Mouse (Mus musculus): ENCODE measurements around the gene Selenom. TPM values are rescaled to one million over a fixed set of nuclear protein-coding genes. Genes with fewer than 3 reads are reported as not detected.

Selenom gene
- total and polyA plus RNA-seq, 3 experiments, result not detected

DNA sequence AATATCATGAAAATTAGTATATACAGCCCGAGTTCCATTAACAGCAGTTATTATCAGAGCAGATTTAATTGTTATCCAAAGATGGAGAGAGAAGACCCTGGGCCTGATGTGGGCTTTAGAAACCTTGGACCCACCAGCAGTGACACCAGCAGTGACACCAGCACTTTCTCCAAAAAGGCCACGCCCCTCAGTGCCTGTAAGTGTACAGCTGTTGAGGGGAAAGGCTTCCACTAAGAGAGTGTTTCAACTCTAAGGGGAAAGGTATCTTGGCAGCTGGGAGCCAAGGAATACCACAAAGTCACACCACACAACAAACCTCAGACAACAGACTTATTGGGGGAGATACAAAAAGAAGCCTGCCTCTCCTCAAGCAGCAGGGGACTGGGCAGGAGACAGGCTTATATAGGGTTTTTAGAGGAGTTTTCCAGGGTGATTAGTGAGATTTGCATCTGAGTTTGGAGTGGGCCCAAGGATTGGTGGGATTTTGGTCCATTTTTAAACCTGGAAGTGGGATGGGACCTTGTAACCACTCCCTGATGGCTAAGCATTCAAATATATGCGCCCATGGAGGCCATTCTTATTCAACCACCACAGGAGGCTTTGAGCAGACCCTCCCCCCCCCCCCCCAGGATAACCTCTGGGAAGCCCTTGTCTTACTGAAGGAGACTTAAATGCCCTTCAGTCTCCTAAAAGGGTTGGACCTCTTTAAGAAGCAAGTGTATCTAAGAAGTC lies 34.2 kb downstream of the Selenom start:
- ATAC-seq (ENCODE audit: extremely low read depth, insufficient number of reproducible peaks, low FRiP score, poor library complexity, severe bottlenecking), result no peak
- Histone ChIP-seq H3K4me3 (ENCODE audit: low read depth, low read length) (no peak overlapping the region), H3K9me3 (replicated peaks) (peaks cover 3% of the 10 kb centered on the region; the same call in 1 of the 2 replicates), H3K4me1 (ENCODE audit: insufficient read depth, low read depth, low read length) (no peaks in the 10 kb centered on the region), H3K27me3 (ENCODE audit: insufficient read depth, low read length) (no peaks in the 10 kb centered on the region; the same call in 1 of the 2 replicates), H3K36me3 (replicated peaks) (no peaks in the 10 kb centered on the region)
- DNase-seq (ENCODE audit: low spot score), result no peak
- TF ChIP-seq POLR2AphosphoS5 (IDR thresholded peaks at IDR 0.05; ENCODE audit: insufficient replicate concordance, low read depth, low read length) (no peak), GATA2 (IDR thresholded peaks at IDR 0.05; ENCODE audit: borderline replicate concordance, low read depth, low read length) (no peak), TAL1 (conservative IDR thresholded peaks at IDR 0.05; ENCODE audit: low read depth, low read length) (no peak), GATA1 (IDR thresholded peaks at IDR 0.05; ENCODE audit: borderline replicate concordance, low read length) (no peak), CTCF (IDR thresholded peaks at IDR 0.05; ENCODE audit: low read depth, low read length) (no peak)

DNA sequence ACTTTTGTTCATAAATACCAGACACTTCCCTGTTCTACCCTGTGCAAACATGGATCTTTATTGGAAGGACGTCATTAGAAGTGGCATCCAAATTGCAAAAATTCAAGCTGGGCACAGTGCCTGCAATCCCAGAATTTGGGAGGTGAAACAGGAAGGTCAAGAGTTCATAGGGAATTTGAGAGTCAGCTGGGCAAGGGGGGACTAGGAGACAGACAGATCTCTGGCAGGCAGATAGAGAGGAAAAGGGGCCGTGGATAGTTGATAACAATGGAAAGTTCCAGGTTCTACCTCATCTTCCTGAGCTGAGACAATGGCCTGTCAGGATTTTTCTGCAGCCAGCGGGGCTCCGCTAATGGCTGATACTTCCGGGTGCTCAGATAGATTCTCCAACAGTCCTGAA lies 35.3 kb downstream of the Selenom start:
- peaks cover 3% of the 10 kb centered on the region; the same call in 1 of the 2 replicates for H3K27me3 ChIP-seq (ENCODE audit: insufficient read depth, low read length)
- ATAC-seq (ENCODE audit: extremely low read depth, insufficient number of reproducible peaks, low FRiP score, poor library complexity, severe bottlenecking), result no peak
- TF ChIP-seq CTCF (IDR thresholded peaks at IDR 0.05; ENCODE audit: low read depth, low read length) (no peak), TAL1 (conservative IDR thresholded peaks at IDR 0.05; ENCODE audit: low read depth, low read length) (no peak), GATA2 (IDR thresholded peaks at IDR 0.05; ENCODE audit: borderline replicate concordance, low read depth, low read length) (no peak), GATA1 (IDR thresholded peaks at IDR 0.05; ENCODE audit: borderline replicate concordance, low read length) (no peak), POLR2AphosphoS5 (IDR thresholded peaks at IDR 0.05; ENCODE audit: insufficient replicate concordance, low read depth, low read length) (no peak)
- no peak overlapping the region for H3K4me3 ChIP-seq (ENCODE audit: low read depth, low read length)
- H3K4me1 ChIP-seq (ENCODE audit: insufficient read depth, low read depth, low read length), result no peaks in the 10 kb centered on the region
- no peaks in the 10 kb centered on the region for H3K9me3 ChIP-seq (replicated peaks)
- DNase-seq (ENCODE audit: low spot score), result no peak
- no peaks in the 10 kb centered on the region for H3K36me3 ChIP-seq (replicated peaks)

DNA sequence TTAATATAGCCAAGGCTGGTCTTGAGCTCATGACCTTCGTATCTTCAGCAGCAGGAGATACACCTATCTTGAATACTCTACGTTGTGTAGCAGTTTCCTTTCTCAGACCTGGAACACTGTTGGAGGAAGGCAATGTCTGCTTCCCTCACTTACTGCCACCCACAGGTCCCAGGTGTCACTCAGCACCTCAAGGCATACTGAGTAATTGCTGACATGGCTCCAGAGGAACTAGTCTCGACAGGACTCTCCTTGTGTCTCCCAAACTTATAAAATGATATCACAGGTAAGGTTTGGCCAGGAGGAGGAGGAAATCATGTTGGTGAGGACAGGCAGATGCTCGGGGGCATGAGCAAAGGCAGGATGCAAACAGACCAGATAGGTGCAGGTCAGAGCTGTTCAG lies 40.5 kb downstream of the Selenom start:
- Histone ChIP-seq H3K27me3 (ENCODE audit: insufficient read depth, low read length) (peaks cover 9% of the 10 kb centered on the region; the same call in 1 of the 2 replicates), H3K4me3 (ENCODE audit: low read depth, low read length) (no peak overlapping the region), H3K4me1 (ENCODE audit: insufficient read depth, low read depth, low read length) (no peaks in the 10 kb centered on the region), H3K9me3 (replicated peaks) (no peaks in the 10 kb centered on the region), H3K36me3 (replicated peaks) (no peaks in the 10 kb centered on the region)
- ATAC-seq (ENCODE audit: extremely low read depth, insufficient number of reproducible peaks, low FRiP score, poor library complexity, severe bottlenecking) (no peak), DNase-seq (ENCODE audit: low spot score) (no peak)
- TF ChIP-seq POLR2AphosphoS5 (IDR thresholded peaks at IDR 0.05; ENCODE audit: insufficient replicate concordance, low read depth, low read length) (no peak), TAL1 (conservative IDR thresholded peaks at IDR 0.05; ENCODE audit: low read depth, low read length) (no peak), CTCF (IDR thresholded peaks at IDR 0.05; ENCODE audit: low read depth, low read length) (no peak), GATA2 (IDR thresholded peaks at IDR 0.05; ENCODE audit: borderline replicate concordance, low read depth, low read length) (no peak), GATA1 (IDR thresholded peaks at IDR 0.05; ENCODE audit: borderline replicate concordance, low read length) (no peak)

DNA sequence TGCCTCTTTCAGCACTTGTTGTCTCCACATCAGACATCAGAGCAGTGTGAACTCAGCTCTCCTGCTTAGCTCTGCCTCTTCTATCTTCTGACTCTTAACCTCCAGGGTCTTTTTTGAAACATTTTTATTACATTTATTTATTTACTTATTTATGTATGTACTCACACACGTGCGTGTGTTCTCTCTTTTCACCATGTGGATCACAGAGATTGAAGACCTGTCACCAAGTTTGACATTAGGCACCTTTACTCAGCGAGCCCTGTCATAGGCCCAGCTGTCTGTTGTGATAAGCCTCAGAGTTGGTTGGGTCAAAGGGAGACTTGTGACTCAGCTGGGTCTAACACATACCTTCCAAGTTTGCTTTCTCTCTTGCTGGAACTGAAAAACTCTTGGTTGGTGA lies 43.4 kb downstream of the Selenom start:
- no peak overlapping the region for H3K4me3 ChIP-seq (ENCODE audit: low read depth, low read length)

DNA sequence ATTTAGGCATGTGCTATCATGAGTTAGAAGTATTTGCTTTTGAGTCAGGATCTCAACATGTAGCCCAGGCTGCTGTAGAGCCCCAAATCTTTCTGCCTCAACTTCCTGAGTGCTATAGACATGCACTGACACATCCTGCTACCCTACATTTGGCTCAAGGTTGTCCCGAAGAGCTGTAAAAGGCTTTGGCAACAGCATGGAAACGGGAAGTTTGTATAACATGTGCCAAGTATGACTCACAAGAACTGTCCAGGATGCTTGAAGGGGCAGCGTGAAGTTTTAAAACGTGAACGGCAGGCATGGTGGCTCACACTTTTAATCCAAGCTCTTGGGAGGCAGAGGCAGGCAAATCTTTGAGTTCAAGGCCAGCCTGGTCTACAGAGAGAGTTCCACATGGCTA lies 45.7 kb downstream of the Selenom start:
- H3K27me3 ChIP-seq (ENCODE audit: insufficient read depth, low read length), result peaks cover 35% of the 10 kb centered on the region
- no peaks in the 10 kb centered on the region for H3K4me1 ChIP-seq (ENCODE audit: insufficient read depth, low read depth, low read length)
- TF ChIP-seq TAL1 (conservative IDR thresholded peaks at IDR 0.05; ENCODE audit: low read depth, low read length) (no peak), CTCF (IDR thresholded peaks at IDR 0.05; ENCODE audit: low read depth, low read length) (no peak), POLR2AphosphoS5 (IDR thresholded peaks at IDR 0.05; ENCODE audit: insufficient replicate concordance, low read depth, low read length) (no peak), GATA1 (IDR thresholded peaks at IDR 0.05; ENCODE audit: borderline replicate concordance, low read length) (no peak), GATA2 (IDR thresholded peaks at IDR 0.05; ENCODE audit: borderline replicate concordance, low read depth, low read length) (no peak)
- H3K9me3 ChIP-seq (replicated peaks), result no peaks in the 10 kb centered on the region
- no peaks in the 10 kb centered on the region for H3K36me3 ChIP-seq (replicated peaks)
- H3K4me3 ChIP-seq (ENCODE audit: low read depth, low read length), result no peak overlapping the region
- ATAC-seq (ENCODE audit: extremely low read depth, insufficient number of reproducible peaks, low FRiP score, poor library complexity, severe bottlenecking) (no peak), DNase-seq (ENCODE audit: low spot score) (no peak)

More for the DNA sequence above, 43.4 kb downstream of the Selenom start:
- H3K27me3 ChIP-seq (ENCODE audit: insufficient read depth, low read length), result peaks cover 25% of the 10 kb centered on the region
- no peaks in the 10 kb centered on the region for H3K4me1 ChIP-seq (ENCODE audit: insufficient read depth, low read depth, low read length)
- ATAC-seq (ENCODE audit: extremely low read depth, insufficient number of reproducible peaks, low FRiP score, poor library complexity, severe bottlenecking) (no peak), DNase-seq (ENCODE audit: low spot score) (no peak)
- H3K36me3 ChIP-seq (replicated peaks), result no peaks in the 10 kb centered on the region
- TF ChIP-seq CTCF (IDR thresholded peaks at IDR 0.05; ENCODE audit: low read depth, low read length), result no peak
- TF ChIP-seq POLR2AphosphoS5 (IDR thresholded peaks at IDR 0.05; ENCODE audit: insufficient replicate concordance, low read depth, low read length), result no peak
- H3K9me3 ChIP-seq (replicated peaks), result no peaks in the 10 kb centered on the region

DNA sequence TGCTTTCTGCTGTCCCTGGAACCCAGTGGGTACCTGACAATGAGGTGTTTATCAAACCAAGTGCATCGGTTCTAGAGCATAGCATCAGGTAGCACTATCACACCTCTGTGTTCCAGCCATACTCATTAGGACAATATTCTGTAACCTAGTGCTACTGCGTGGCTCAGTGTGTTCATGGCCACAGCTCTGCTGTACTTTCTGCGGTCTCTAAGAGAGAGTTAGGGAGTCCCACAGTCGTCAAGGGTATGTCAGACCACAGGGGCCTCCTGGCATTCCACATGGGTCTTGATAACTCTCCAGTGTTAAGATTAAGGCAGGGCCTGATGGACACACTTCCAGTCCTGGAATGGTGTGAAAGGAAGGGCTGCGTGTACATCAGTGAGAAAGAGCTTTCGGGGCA lies 49.4 kb downstream of the Selenom start:
- Histone ChIP-seq H3K27me3 (ENCODE audit: insufficient read depth, low read length) (peaks cover 34% of the 10 kb centered on the region), H3K36me3 (replicated peaks) (no peaks in the 10 kb centered on the region), H3K4me1 (ENCODE audit: insufficient read depth, low read depth, low read length) (no peaks in the 10 kb centered on the region), H3K4me3 (ENCODE audit: low read depth, low read length) (no peak overlapping the region), H3K9me3 (replicated peaks) (no peaks in the 10 kb centered on the region)
- no peak for TF ChIP-seq POLR2AphosphoS5 (IDR thresholded peaks at IDR 0.05; ENCODE audit: insufficient replicate concordance, low read depth, low read length)
- no peak for TF ChIP-seq CTCF (IDR thresholded peaks at IDR 0.05; ENCODE audit: low read depth, low read length)
- TF ChIP-seq TAL1 (conservative IDR thresholded peaks at IDR 0.05; ENCODE audit: low read depth, low read length), result no peak
- no peak for TF ChIP-seq GATA2 (IDR thresholded peaks at IDR 0.05; ENCODE audit: borderline replicate concordance, low read depth, low read length)
- no peak for TF ChIP-seq GATA1 (IDR thresholded peaks at IDR 0.05; ENCODE audit: borderline replicate concordance, low read length)
- DNase-seq (ENCODE audit: low spot score) (no peak), ATAC-seq (ENCODE audit: extremely low read depth, insufficient number of reproducible peaks, low FRiP score, poor library complexity, severe bottlenecking) (no peak)
